Mouse (Mus musculus): ENCODE results near the gene Nav2. TPM values are rescaled to one million over a fixed set of nuclear protein-coding genes. Genes with fewer than 3 reads are reported as not detected.

The Nav2 gene
- polyA plus RNA-seq, 1 experiment: 1.3 TPM

DNA sequence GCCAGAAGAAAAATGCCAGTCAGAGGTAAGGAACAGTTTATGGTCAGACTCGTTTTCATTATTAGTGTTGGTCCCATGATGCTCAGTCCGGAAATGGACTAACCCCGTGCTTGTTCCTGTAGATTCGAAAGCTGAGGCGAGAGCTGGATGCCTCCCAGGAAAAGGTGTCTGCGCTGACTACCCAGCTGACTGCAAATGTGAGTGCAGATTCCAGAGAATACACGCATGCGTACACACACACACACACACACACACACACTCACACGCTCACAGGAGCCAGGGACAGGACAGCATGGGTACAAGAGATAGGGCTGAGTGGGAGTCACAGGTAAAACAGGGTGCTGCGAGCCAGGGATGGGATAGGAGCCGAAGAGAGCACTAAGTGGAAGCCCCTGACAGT is 656.6 kb downstream of the Nav2 start:
- TF ChIP-seq FLI1 (IDR thresholded peaks at IDR 0.05; ENCODE audit: low read length) (no peak), GATA1 (IDR thresholded peaks at IDR 0.05; ENCODE audit: borderline replicate concordance, low read length) (no peak)
- peaks cover 19% of the 10 kb centered on the region for H3K9me3 ChIP-seq

DNA sequence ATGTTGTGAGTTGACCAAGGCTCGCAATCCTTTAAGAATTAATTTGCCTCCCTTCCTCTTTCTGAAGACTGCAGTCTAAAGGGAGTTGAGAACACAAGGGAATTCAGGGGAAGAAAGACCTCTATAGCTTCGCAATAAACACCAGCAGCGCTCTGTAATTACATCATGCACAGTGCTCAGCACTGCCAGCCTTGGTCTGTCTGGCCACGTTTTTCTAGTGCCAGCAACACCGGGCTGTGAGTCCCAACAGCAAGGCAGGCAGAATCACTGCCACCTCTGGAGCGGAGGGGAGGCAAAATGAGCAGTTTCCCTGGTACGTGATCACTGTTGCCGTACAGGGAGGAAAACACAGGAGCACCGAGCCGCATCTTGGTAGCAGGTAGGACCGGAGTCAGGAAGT is 657.3 kb downstream of the Nav2 start:
- peaks cover 3% of the 10 kb centered on the region; the same call in 1 of the 2 replicates for H3K4me1 ChIP-seq
- no peaks in the 10 kb centered on the region for H3K27me3 ChIP-seq (replicated peaks)
- H3K4me3 ChIP-seq (replicated peaks): no peak overlapping the region
- TF ChIP-seq FLI1 (IDR thresholded peaks at IDR 0.05; ENCODE audit: low read length) (no peak), GATA1 (IDR thresholded peaks at IDR 0.05; ENCODE audit: borderline replicate concordance, low read length) (no peak)
- no peaks in the 10 kb centered on the region for H3K36me3 ChIP-seq (replicated peaks; ENCODE audit: low read length)
- H3K9me3 ChIP-seq: peaks cover 15% of the 10 kb centered on the region

More for the DNA sequence above, 656.6 kb downstream of the Nav2 start:
- Histone ChIP-seq H3K36me3 (replicated peaks; ENCODE audit: low read length) (no peaks in the 10 kb centered on the region), H3K4me1 (peaks cover 3% of the 10 kb centered on the region; the same call in 1 of the 2 replicates), H3K4me3 (replicated peaks) (no peak overlapping the region), H3K27me3 (replicated peaks) (no peaks in the 10 kb centered on the region)

DNA sequence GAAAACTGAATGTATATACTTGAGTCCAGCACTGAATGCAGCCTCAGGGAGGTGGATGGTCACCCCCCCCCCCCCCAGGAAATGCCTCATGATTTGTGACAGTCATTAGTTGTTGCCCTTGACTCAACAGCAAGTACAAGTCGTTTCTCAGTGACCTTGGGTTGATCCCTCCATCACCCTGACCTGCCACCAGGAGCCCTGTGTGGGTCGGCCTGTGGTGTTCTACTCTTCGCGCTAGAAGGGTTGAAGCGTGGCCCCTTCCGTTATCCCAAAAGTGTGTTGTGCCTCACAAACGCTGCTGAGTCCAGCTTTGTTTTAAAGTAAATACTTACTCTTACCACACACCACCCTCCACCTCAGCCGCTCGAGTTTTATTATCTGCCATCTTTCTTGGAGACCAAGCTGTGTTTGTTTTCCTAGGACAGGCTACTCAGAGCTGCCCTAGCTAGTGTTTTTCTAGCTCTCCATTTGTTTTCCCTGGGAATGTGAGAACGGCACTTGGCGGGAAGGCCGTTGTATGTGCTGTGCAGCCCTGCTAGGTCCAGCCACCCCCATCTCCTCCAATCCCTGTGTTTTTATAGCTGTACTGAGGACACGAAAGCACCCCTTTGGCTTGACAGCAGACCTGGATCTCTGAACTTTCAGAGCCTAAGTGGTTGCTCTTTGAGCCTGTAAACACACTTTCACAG is 659.0 kb downstream of the Nav2 start:
- Histone ChIP-seq H3K36me3 (replicated peaks; ENCODE audit: low read length) (no peaks in the 10 kb centered on the region), H3K4me3 (replicated peaks) (no peak overlapping the region), H3K9me3 (peaks cover 11% of the 10 kb centered on the region), H3K27me3 (replicated peaks) (no peaks in the 10 kb centered on the region), H3K4me1 (peaks cover under 1% of the 10 kb centered on the region; the same call in 1 of the 2 replicates)
- no peak for TF ChIP-seq FLI1 (IDR thresholded peaks at IDR 0.05; ENCODE audit: low read length)
- TF ChIP-seq GATA1 (IDR thresholded peaks at IDR 0.05; ENCODE audit: borderline replicate concordance, low read length): no peak

GRCm38 (mm10) chr7:49569646-49570045 is 661.1 kb downstream of the Nav2 start:
- TF ChIP-seq GATA1 (IDR thresholded peaks at IDR 0.05; ENCODE audit: borderline replicate concordance, low read length): no peak
- no peak for TF ChIP-seq FLI1 (IDR thresholded peaks at IDR 0.05; ENCODE audit: low read length)
- H3K4me1 ChIP-seq: no peaks in the 10 kb centered on the region
- peaks cover 7% of the 10 kb centered on the region; the same call in 1 of the 2 replicates for H3K9me3 ChIP-seq
- H3K4me3 ChIP-seq (replicated peaks): no peak overlapping the region
- no peaks in the 10 kb centered on the region for H3K27me3 ChIP-seq (replicated peaks)
- H3K36me3 ChIP-seq (replicated peaks; ENCODE audit: low read length): no peaks in the 10 kb centered on the region

DNA sequence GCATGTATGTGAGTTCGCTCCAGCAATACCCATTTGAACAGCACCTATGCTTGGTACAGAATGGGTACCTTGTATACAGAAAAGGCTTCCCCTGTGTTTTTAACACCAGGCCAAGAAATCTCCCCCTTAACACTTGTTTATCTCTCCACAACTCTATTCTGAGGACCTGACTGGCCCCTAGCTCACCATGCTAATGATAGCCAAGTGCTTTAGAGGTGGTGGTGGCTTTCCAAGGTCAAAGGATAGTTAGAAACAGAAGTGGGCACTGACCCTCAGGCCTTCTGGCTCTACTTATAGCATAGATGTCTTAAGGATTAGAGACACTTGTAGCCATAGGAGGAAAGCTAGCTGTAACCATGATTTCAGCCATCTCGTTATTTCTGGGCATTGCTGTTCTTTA is 663.1 kb downstream of the Nav2 start:
- Histone ChIP-seq H3K4me3 (replicated peaks) (no peak overlapping the region), H3K36me3 (replicated peaks; ENCODE audit: low read length) (no peaks in the 10 kb centered on the region), H3K27me3 (replicated peaks) (no peaks in the 10 kb centered on the region), H3K9me3 (peaks cover 11% of the 10 kb centered on the region; the same call in 1 of the 2 replicates), H3K4me1 (no peaks in the 10 kb centered on the region)
- no peak for TF ChIP-seq GATA1 (IDR thresholded peaks at IDR 0.05; ENCODE audit: borderline replicate concordance, low read length)
- TF ChIP-seq FLI1 (IDR thresholded peaks at IDR 0.05; ENCODE audit: low read length): no peak

GRCm38 (mm10) chr7:49575226-49575625 is 666.7 kb downstream of the Nav2 start:
- H3K27me3 ChIP-seq (replicated peaks): no peaks in the 10 kb centered on the region
- H3K4me1 ChIP-seq: no peaks in the 10 kb centered on the region
- H3K36me3 ChIP-seq (replicated peaks; ENCODE audit: low read length): no peaks in the 10 kb centered on the region
- H3K9me3 ChIP-seq: peaks cover 27% of the 10 kb centered on the region; the same call in 1 of the 2 replicates
- no peak for TF ChIP-seq GATA1 (IDR thresholded peaks at IDR 0.05; ENCODE audit: borderline replicate concordance, low read length)
- TF ChIP-seq FLI1 (IDR thresholded peaks at IDR 0.05; ENCODE audit: low read length): no peak
- H3K4me3 ChIP-seq (replicated peaks): no peak overlapping the region

DNA sequence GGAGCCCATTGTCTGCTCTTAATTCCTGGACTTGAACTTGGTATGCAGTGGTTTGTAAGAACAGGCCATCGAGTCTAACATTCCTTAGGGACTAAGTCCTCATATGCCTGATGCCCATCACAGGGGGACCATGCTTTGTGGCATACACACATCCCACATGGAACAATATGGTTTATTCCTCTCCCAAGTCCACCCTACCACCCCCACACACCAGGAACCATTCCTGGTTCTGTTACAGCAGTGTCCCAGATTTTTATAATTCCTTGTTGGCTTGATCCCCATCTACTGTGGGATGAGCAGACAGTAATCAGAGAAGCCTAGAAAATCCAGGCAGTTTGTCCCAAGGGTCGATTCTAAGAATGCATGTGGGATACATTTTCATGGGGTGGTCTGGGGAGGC is 668.6 kb downstream of the Nav2 start:
- Histone ChIP-seq H3K9me3 (peaks cover 24% of the 10 kb centered on the region; the same call in 1 of the 2 replicates), H3K27me3 (replicated peaks) (no peaks in the 10 kb centered on the region), H3K36me3 (replicated peaks; ENCODE audit: low read length) (no peaks in the 10 kb centered on the region), H3K4me1 (no peaks in the 10 kb centered on the region), H3K4me3 (replicated peaks) (no peak overlapping the region)
- TF ChIP-seq GATA1 (IDR thresholded peaks at IDR 0.05; ENCODE audit: borderline replicate concordance, low read length) (no peak), FLI1 (IDR thresholded peaks at IDR 0.05; ENCODE audit: low read length) (no peak)

GRCm38 (mm10) chr7:49581951-49582350 is 673.4 kb downstream of the Nav2 start:
- Histone ChIP-seq H3K4me1 (no peaks in the 10 kb centered on the region), H3K27me3 (replicated peaks) (no peaks in the 10 kb centered on the region), H3K4me3 (replicated peaks) (no peak overlapping the region), H3K9me3 (peaks cover 22% of the 10 kb centered on the region), H3K36me3 (replicated peaks; ENCODE audit: low read length) (no peaks in the 10 kb centered on the region)
- TF ChIP-seq FLI1 (IDR thresholded peaks at IDR 0.05; ENCODE audit: low read length): no peak

DNA sequence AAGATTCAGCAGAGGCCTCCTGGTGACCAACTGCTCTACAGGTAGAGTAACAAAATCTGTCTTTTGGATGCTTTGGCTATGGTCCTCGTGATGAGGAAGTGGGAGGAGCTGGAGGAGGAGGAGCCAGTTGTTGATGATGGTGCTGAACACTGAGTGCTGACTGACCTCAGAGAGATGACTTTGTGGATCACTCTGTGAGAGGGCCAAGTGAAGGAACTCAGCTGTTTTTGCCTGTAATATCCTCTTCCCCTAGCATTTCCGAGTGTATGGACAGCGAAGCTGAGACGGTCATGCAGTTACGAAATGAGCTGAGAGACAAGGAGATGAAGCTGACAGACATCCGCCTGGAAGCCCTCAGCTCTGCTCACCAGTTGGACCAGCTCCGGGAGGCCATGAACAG is 674.0 kb downstream of the Nav2 start:
- Histone ChIP-seq H3K27me3 (replicated peaks) (no peaks in the 10 kb centered on the region), H3K9me3 (peaks cover 26% of the 10 kb centered on the region), H3K4me3 (replicated peaks) (no peak overlapping the region), H3K4me1 (no peaks in the 10 kb centered on the region), H3K36me3 (replicated peaks; ENCODE audit: low read length) (no peaks in the 10 kb centered on the region)
- TF ChIP-seq GATA1 (IDR thresholded peaks at IDR 0.05; ENCODE audit: borderline replicate concordance, low read length) (no peak), FLI1 (IDR thresholded peaks at IDR 0.05; ENCODE audit: low read length) (no peak)

- no peaks in the 10 kb centered on the region for H3K36me3 ChIP-seq (replicated peaks; ENCODE audit: low read length)
- H3K9me3 ChIP-seq: peaks cover 26% of the 10 kb centered on the region
- no peaks in the 10 kb centered on the region for H3K4me1 ChIP-seq
- no peaks in the 10 kb centered on the region for H3K27me3 ChIP-seq (replicated peaks)
- TF ChIP-seq FLI1 (IDR thresholded peaks at IDR 0.05; ENCODE audit: low read length) (no peak), GATA1 (IDR thresholded peaks at IDR 0.05; ENCODE audit: borderline replicate concordance, low read length) (no peak)
- no peak overlapping the region for H3K4me3 ChIP-seq (replicated peaks)
Observed at GRCm38 (mm10) chr7:49583176-49583575, 674.7 kb downstream of the Nav2 start.
